Mouse (Mus musculus): ENCODE data around the gene Spo11. TPM values are rescaled to one million over a fixed set of nuclear protein-coding genes. Genes with fewer than 3 reads are reported as not detected.

Gene Spo11
- polyA plus RNA-seq, 1 experiment: not detected

DNA sequence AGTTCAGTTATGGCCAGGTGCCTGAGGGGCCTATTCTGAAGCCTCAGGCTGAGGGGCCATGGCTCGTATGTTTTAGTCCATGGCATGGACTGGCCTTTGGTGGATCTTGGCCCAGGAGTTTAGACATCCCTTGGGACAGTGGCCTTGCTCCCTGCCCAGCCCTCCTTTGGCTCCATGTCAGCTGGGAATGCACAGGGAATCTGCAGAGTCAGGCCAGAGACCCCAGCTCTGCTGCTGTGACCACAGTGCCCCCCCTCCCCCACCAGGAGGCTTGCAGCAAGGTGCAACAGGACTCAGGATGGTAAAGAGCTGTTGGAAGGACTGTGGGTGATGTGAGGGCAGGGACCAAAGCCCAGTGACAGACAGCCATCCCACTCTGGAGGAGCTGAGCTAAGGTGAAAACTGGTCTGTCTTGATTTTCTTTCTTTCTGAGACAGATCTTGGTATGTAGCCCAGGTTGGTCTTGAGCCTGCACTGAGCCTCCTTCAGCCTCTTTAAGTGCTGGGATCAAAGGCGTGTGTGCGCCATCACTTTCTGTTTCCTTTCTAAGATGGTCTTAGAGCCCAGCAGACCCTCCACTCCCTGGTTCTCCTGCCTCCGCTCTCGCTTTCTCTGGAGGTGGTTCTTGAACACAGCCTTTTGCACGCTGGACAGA lies 49.8 kb downstream of the Spo11 start:
- Histone ChIP-seq H3K27ac (ENCODE audit: insufficient read depth, low read length) (no peak overlapping the region), H3K4me3 (ENCODE audit: insufficient read depth, low read length) (no peak overlapping the region), H3K4me1 (ENCODE audit: control insufficient read depth, insufficient read depth, low read length) (peaks cover 3% of the 10 kb centered on the region; the same call in 1 of the 2 replicates)
- TF ChIP-seq CTCF (IDR thresholded peaks at IDR 0.05; ENCODE audit: borderline replicate concordance, insufficient read depth, low read length) (no peak), POLR2A (IDR thresholded peaks at IDR 0.05; ENCODE audit: low read depth, low read length) (no peak)

DNA sequence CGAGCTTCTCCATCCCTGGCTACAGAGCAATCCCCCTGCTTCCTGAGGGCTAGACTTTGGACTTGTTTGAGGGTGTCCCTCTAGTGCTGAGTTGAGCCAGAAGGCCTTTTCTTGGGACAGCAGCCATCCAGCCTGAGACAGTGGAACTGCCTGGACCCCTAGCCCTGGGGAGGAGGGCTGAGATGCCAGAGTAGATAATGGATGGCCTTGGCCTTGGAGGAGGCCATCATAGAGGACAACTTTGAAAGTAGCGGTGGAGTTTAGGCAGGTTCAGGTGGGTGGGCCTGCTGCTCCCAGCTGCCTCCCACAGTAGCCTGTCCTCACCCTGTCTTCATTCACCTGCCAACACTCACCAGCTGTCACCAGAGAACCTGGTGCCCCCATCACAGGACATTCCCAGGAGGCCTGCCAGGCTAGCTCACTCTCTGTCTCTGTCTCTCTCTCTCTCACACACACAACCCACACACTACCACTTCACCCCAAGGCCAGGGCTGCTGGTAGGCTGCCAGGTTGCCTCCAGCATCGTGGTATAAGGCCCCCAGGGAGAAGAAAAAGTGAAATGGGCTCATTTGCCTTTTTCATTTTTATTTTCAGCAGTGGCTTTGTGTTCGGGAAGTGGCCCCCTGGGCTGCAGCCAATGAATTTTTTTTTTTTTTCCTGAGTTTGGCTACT lies 50.5 kb downstream of the Spo11 start:
- TF ChIP-seq CTCF (IDR thresholded peaks at IDR 0.05; ENCODE audit: borderline replicate concordance, insufficient read depth, low read length) (no peak), POLR2A (IDR thresholded peaks at IDR 0.05; ENCODE audit: low read depth, low read length) (no peak)

GRCm38 (mm10) chr2:173028508-173029031 lies 51.1 kb downstream of the Spo11 start:
- Histone ChIP-seq H3K4me1 (ENCODE audit: control insufficient read depth, insufficient read depth, low read length) (no peaks in the 10 kb centered on the region), H3K27ac (ENCODE audit: insufficient read depth, low read length) (no peak overlapping the region), H3K4me3 (ENCODE audit: insufficient read depth, low read length) (no peak overlapping the region)
- TF ChIP-seq POLR2A (IDR thresholded peaks at IDR 0.05; ENCODE audit: low read depth, low read length) (no peak), CTCF (IDR thresholded peaks at IDR 0.05; ENCODE audit: borderline replicate concordance, insufficient read depth, low read length) (no peak)

More for the DNA sequence above, 50.5 kb downstream of the Spo11 start:
- no peak overlapping the region for H3K27ac ChIP-seq (ENCODE audit: insufficient read depth, low read length)
- H3K4me1 ChIP-seq (ENCODE audit: control insufficient read depth, insufficient read depth, low read length): peaks cover 3% of the 10 kb centered on the region; the same call in 1 of the 2 replicates
- no peak overlapping the region for H3K4me3 ChIP-seq (ENCODE audit: insufficient read depth, low read length)

GRCm38 (mm10) chr2:173030591-173031338 lies 53.3 kb downstream of the Spo11 start:
- H3K4me3 ChIP-seq (ENCODE audit: insufficient read depth, low read length): no peak overlapping the region
- H3K27ac ChIP-seq (ENCODE audit: insufficient read depth, low read length): no peak overlapping the region
- TF ChIP-seq POLR2A (IDR thresholded peaks at IDR 0.05; ENCODE audit: low read depth, low read length) (no peak), CTCF (IDR thresholded peaks at IDR 0.05; ENCODE audit: borderline replicate concordance, insufficient read depth, low read length) (no peak)
- H3K4me1 ChIP-seq (ENCODE audit: control insufficient read depth, insufficient read depth, low read length): no peaks in the 10 kb centered on the region

DNA sequence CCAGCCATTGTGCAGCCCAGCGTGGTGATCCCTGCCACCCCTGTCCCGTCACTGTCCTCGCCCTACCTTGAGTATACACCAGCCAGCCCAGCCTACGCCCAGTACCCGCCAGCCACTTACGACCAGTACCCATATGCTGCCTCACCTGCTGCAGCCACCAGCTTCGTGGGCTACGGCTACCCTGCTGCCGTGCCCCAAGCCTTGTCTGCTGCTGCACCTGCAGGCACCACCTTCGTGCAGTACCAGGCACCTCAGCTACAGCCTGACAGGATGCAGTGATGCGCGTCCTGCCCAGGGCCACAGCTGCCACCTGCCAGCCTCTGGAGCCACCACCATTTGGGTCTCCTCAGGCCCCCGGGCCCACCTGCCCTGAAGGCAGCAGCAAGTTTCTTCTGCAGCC lies 56.0 kb downstream of the Spo11 start:
- no peaks in the 10 kb centered on the region for H3K4me1 ChIP-seq (ENCODE audit: control insufficient read depth, insufficient read depth, low read length)
- no peak overlapping the region for H3K4me3 ChIP-seq (ENCODE audit: insufficient read depth, low read length)
- no peak for TF ChIP-seq CTCF (IDR thresholded peaks at IDR 0.05; ENCODE audit: borderline replicate concordance, insufficient read depth, low read length)
- no peak for TF ChIP-seq POLR2A (IDR thresholded peaks at IDR 0.05; ENCODE audit: low read depth, low read length)
- no peak overlapping the region for H3K27ac ChIP-seq (ENCODE audit: insufficient read depth, low read length)

DNA sequence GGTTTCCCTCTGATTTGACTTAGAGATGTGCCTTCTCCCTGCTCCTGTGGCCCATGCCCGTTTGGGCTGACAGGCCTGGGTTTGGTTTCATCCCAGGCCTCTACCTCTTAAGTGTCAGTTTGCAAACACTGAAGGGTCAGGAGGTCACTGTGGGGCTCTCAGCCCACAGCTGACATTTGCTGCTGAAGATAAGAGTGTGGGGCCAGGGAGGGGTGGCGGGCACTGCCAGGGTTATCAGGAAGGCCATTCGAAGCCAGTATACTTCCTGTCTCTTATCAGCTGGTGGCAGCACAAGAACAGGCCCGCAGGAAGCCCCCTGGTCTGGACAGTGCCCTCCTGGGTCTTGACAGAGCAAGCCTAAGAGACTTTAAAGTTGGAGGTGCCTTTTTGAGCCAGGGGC lies 57.5 kb downstream of the Spo11 start:
- H3K4me3 ChIP-seq (ENCODE audit: insufficient read depth, low read length): no peak overlapping the region
- no peak overlapping the region for H3K27ac ChIP-seq (ENCODE audit: insufficient read depth, low read length)
- H3K4me1 ChIP-seq (ENCODE audit: control insufficient read depth, insufficient read depth, low read length): no peaks in the 10 kb centered on the region
- TF ChIP-seq CTCF (IDR thresholded peaks at IDR 0.05; ENCODE audit: borderline replicate concordance, insufficient read depth, low read length): no peak
- no peak for TF ChIP-seq POLR2A (IDR thresholded peaks at IDR 0.05; ENCODE audit: low read depth, low read length)

GRCm38 (mm10) chr2:173035653-173036052 lies 58.2 kb downstream of the Spo11 start:
- Histone ChIP-seq H3K4me1 (ENCODE audit: control insufficient read depth, insufficient read depth, low read length) (no peaks in the 10 kb centered on the region), H3K27ac (ENCODE audit: insufficient read depth, low read length) (no peak overlapping the region), H3K4me3 (ENCODE audit: insufficient read depth, low read length) (no peak overlapping the region)
- TF ChIP-seq POLR2A (IDR thresholded peaks at IDR 0.05; ENCODE audit: low read depth, low read length) (no peak), CTCF (IDR thresholded peaks at IDR 0.05; ENCODE audit: borderline replicate concordance, insufficient read depth, low read length) (no peak)

DNA sequence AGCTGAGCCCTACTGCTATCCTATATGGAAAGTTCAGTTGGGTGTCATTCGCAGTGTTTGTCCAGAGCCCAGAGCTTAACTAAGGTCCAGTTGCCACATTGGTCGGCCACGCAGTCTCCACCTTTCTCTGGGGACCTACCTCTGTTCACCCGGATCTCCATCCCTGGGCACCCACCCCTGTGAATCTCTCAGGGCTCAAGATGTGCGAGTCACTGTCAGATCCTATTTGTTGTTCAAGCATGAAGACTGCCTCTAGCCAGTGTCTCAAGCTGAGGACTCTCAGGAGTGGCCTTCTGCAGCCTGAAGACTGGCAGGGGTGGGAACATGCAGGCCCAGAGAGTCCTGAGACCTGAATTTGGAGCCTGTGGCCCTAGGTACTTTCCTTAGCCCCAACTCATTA lies 58.6 kb downstream of the Spo11 start:
- Histone ChIP-seq H3K27ac (ENCODE audit: insufficient read depth, low read length) (no peak overlapping the region), H3K4me1 (ENCODE audit: control insufficient read depth, insufficient read depth, low read length) (no peaks in the 10 kb centered on the region), H3K4me3 (ENCODE audit: insufficient read depth, low read length) (no peak overlapping the region)
- TF ChIP-seq CTCF (IDR thresholded peaks at IDR 0.05; ENCODE audit: borderline replicate concordance, insufficient read depth, low read length) (no peak), POLR2A (IDR thresholded peaks at IDR 0.05; ENCODE audit: low read depth, low read length) (no peak)

GRCm38 (mm10) chr2:173036611-173037010 lies 59.1 kb downstream of the Spo11 start:
- TF ChIP-seq POLR2A (IDR thresholded peaks at IDR 0.05; ENCODE audit: low read depth, low read length): no peak
- Histone ChIP-seq H3K4me3 (ENCODE audit: insufficient read depth, low read length) (no peak overlapping the region), H3K4me1 (ENCODE audit: control insufficient read depth, insufficient read depth, low read length) (no peaks in the 10 kb centered on the region), H3K27ac (ENCODE audit: insufficient read depth, low read length) (no peak overlapping the region)
